Mouse (Mus musculus) forebrain, embryonic 10.5 days (tissue): ENCODE results near the gene Hecw2. TPM values are rescaled to one million over a fixed set of nuclear protein-coding genes. Genes with fewer than 3 reads are reported as not detected.

ENCODE experiments used
- DNase-seq: peaks from one replicate; pipeline ENCODE4 v3.0.0-alpha.2; 2017; ENCODE audit warnings: low spot score; ENCODE audit errors: extremely low spot score
- H3K27ac ChIP-seq: fragments of 300-500 bp; sonication (generic); 2 replicates; pipeline ENCODE4 v1.5.1; 2016; ENCODE audit warnings: mild to moderate bottlenecking
- H3K27me3 ChIP-seq: fragments of 300-500 bp; sonication (generic); 2 replicates; pipeline ENCODE4 v1.6.1; 2016; ENCODE audit warnings: mild to moderate bottlenecking; ENCODE audit not compliant: poor library complexity, severe bottlenecking
- H3K36me3 ChIP-seq: fragments of 300-500 bp; sonication (generic); replicated peaks from 2 replicates; pipeline ENCODE4 v1.6.1; 2016; ENCODE audit warnings: mild to moderate bottlenecking, moderate library complexity
- H3K4me1 ChIP-seq: fragments of 300-500 bp; sonication (generic); 2 replicates; pipeline ENCODE4 v1.6.1; 2016
- H3K4me3 ChIP-seq: fragments of 300-500 bp; sonication (generic); 2 replicates; pipeline ENCODE4 v1.5.1; 2016; ENCODE audit warnings: mild to moderate bottlenecking, moderate library complexity
- H3K9me3 ChIP-seq: fragments of 300-500 bp; sonication (generic); 2 replicates; pipeline ENCODE4 v1.6.1; 2016; ENCODE audit warnings: mild to moderate bottlenecking, moderate library complexity
- WGBS: fragments of 180-500 bp; shearing (Covaris S2); methylation state at CpG from one replicate; pipeline ENCODE4 v1.1.7; 2016; 5-methylcytosine and 5-hydroxymethylcytosine counted together
- polyA plus RNA-seq: library from polyadenylated mRNA; unstranded; fragments of >200 nt; fragmentation: Nextera tagmentation; extraction: Ambion mirVana; gene quantifications from 2 replicates; pipeline ENCODE4 v1.2.1, GENCODE M21; 2016

Hecw2 gene
- polyA plus RNA-seq, 1 experiment from 2014 or later = 3.2 TPM

GRCm38 (mm10) chr1:53830286-53830685, 364.7 kb downstream of the Hecw2 start:
- DNase-seq = no peak
- WGBS = 87% methylated on average over 5 of the region's 5 CpGs
- peaks cover 3% of the 10 kb centered on the region; the same call in 1 of the 2 replicates for H3K27me3 ChIP-seq
- H3K36me3 ChIP-seq = no peaks in the 10 kb centered on the region
- no peaks in the 10 kb centered on the region for H3K9me3 ChIP-seq
- H3K4me3 ChIP-seq = no peak overlapping the region
- no peak overlapping the region for H3K27ac ChIP-seq
- no peaks in the 10 kb centered on the region for H3K4me1 ChIP-seq

GRCm38 (mm10) chr1:53829089-53829488, 365.9 kb downstream of the Hecw2 start:
- 90% methylated on average over 9 of the region's 9 CpGs for WGBS

GRCm38 (mm10) chr1:53824446-53825337, 370.3 kb downstream of the Hecw2 start:
- H3K36me3 ChIP-seq = no peaks in the 10 kb centered on the region
- WGBS = 79% methylated on average over 9 of the region's 9 CpGs
- no peaks in the 10 kb centered on the region for H3K9me3 ChIP-seq

More at GRCm38 (mm10) chr1:53829089-53829488, 365.9 kb downstream of the Hecw2 start:
- Histone ChIP-seq H3K9me3 (no peaks in the 10 kb centered on the region), H3K27ac (no peak overlapping the region), H3K27me3 (peaks cover 9% of the 10 kb centered on the region; the same call in 1 of the 2 replicates), H3K4me3 (no peak overlapping the region), H3K4me1 (peaks cover 4% of the 10 kb centered on the region), H3K36me3 (no peaks in the 10 kb centered on the region)
- DNase-seq = no peak

GRCm38 (mm10) chr1:53823687-53824445, 371.1 kb downstream of the Hecw2 start:
- Histone ChIP-seq H3K9me3 (no peaks in the 10 kb centered on the region), H3K27ac (peak overlapping the region; percentile 64), H3K36me3 (no peaks in the 10 kb centered on the region), H3K27me3 (peaks cover 9% of the 10 kb centered on the region; the same call in 1 of the 2 replicates), H3K4me1 (peaks cover 23% of the 10 kb centered on the region), H3K4me3 (peak overlapping the region; percentile 33)
- DNase-seq = peak; percentile 61
- 4% methylated on average over 10 of the region's 10 CpGs for WGBS

More at GRCm38 (mm10) chr1:53824446-53825337, 370.3 kb downstream of the Hecw2 start:
- H3K4me1 ChIP-seq = peaks cover 23% of the 10 kb centered on the region
- H3K27me3 ChIP-seq = peaks cover 9% of the 10 kb centered on the region; the same call in 1 of the 2 replicates
- H3K4me3 ChIP-seq = no peak overlapping the region
- no peak for DNase-seq
- H3K27ac ChIP-seq = peak overlapping the region; percentile 64; the same call in 1 of the 2 replicates

GRCm38 (mm10) chr1:53821983-53822382, 373.0 kb downstream of the Hecw2 start:
- H3K9me3 ChIP-seq = no peaks in the 10 kb centered on the region
- H3K4me1 ChIP-seq = peaks cover 23% of the 10 kb centered on the region
- H3K4me3 ChIP-seq = no peak overlapping the region
- peaks cover 9% of the 10 kb centered on the region; the same call in 1 of the 2 replicates for H3K27me3 ChIP-seq
- no peak overlapping the region for H3K27ac ChIP-seq
- no peaks in the 10 kb centered on the region for H3K36me3 ChIP-seq
- DNase-seq = no peak

- 82% methylated on average over 5 of the region's 5 CpGs for WGBS
- H3K4me3 ChIP-seq = no peak overlapping the region
- H3K9me3 ChIP-seq = no peaks in the 10 kb centered on the region
- no peak for DNase-seq
- peaks cover 4% of the 10 kb centered on the region; the same call in 1 of the 2 replicates for H3K27me3 ChIP-seq
- no peaks in the 10 kb centered on the region for H3K36me3 ChIP-seq
- no peak overlapping the region for H3K27ac ChIP-seq
- peaks cover 23% of the 10 kb centered on the region for H3K4me1 ChIP-seq
Measured at GRCm38 (mm10) chr1:53820041-53820632, 374.8 kb downstream of the Hecw2 start.

GRCm38 (mm10) chr1:53818072-53818862, 376.7 kb downstream of the Hecw2 start:
- WGBS = 52% methylated on average over 3 of the region's 3 CpGs
- Histone ChIP-seq H3K4me3 (no peak overlapping the region), H3K9me3 (no peaks in the 10 kb centered on the region), H3K27ac (no peak overlapping the region), H3K4me1 (peaks cover 12% of the 10 kb centered on the region), H3K27me3 (no peaks in the 10 kb centered on the region), H3K36me3 (no peaks in the 10 kb centered on the region)
- DNase-seq = no peak

GRCm38 (mm10) chr1:53816353-53816752, 378.6 kb downstream of the Hecw2 start:
- 86% methylated on average over 2 of the region's 2 CpGs for WGBS
- Histone ChIP-seq H3K4me3 (no peak overlapping the region), H3K27ac (no peak overlapping the region), H3K4me1 (no peaks in the 10 kb centered on the region), H3K27me3 (no peaks in the 10 kb centered on the region), H3K9me3 (no peaks in the 10 kb centered on the region), H3K36me3 (no peaks in the 10 kb centered on the region)
- no peak for DNase-seq

- H3K4me1 ChIP-seq = peaks cover 5% of the 10 kb centered on the region
- 76% methylated on average over 2 of the region's 2 CpGs for WGBS
- H3K9me3 ChIP-seq = no peaks in the 10 kb centered on the region
- no peak for DNase-seq
- H3K27me3 ChIP-seq = no peaks in the 10 kb centered on the region
- H3K4me3 ChIP-seq = no peak overlapping the region
- H3K36me3 ChIP-seq = no peaks in the 10 kb centered on the region
- H3K27ac ChIP-seq = no peak overlapping the region
Measured at GRCm38 (mm10) chr1:53814077-53814705, 380.8 kb downstream of the Hecw2 start.

- H3K9me3 ChIP-seq = no peaks in the 10 kb centered on the region
- DNase-seq = no peak
- no peak overlapping the region for H3K27ac ChIP-seq
- 89% methylated on average over 4 of the region's 4 CpGs for WGBS
- H3K4me1 ChIP-seq = peaks cover 10% of the 10 kb centered on the region
- H3K36me3 ChIP-seq = no peaks in the 10 kb centered on the region
- H3K4me3 ChIP-seq = no peak overlapping the region
- H3K27me3 ChIP-seq = no peaks in the 10 kb centered on the region
Measured at GRCm38 (mm10) chr1:53811919-53812318, 383.0 kb downstream of the Hecw2 start.

GRCm38 (mm10) chr1:53808229-53808628, 386.7 kb downstream of the Hecw2 start:
- Histone ChIP-seq H3K4me3 (no peak overlapping the region), H3K36me3 (no peaks in the 10 kb centered on the region), H3K9me3 (no peaks in the 10 kb centered on the region), H3K27me3 (no peaks in the 10 kb centered on the region), H3K27ac (no peak overlapping the region), H3K4me1 (peaks cover 10% of the 10 kb centered on the region)
- WGBS = 77% methylated on average over 2 of the region's 2 CpGs
- no peak for DNase-seq
